Mouse (Mus musculus) thymus, adult 2 months (tissue): ENCODE results near the gene Zfand6.

Experiments
- CTCF ChIP-seq: fragments of 200-500 bp; IDR thresholded peaks from 2 replicates; pipeline ENCODE4 v1.5.1; 2012; ENCODE audit warnings: mild to moderate bottlenecking, control low read depth, low read length, moderate library complexity, borderline replicate concordance; ENCODE audit not compliant: control insufficient read depth, poor library complexity, insufficient read depth; ENCODE audit errors: extremely low read depth
- POLR2A ChIP-seq: fragments of 200-500 bp; IDR thresholded peaks from 2 replicates; pipeline ENCODE4 v1.6.1; 2012; ENCODE audit warnings: mild to moderate bottlenecking, low read length, control low read depth, moderate library complexity; ENCODE audit not compliant: control insufficient read depth, poor library complexity, insufficient read depth; ENCODE audit errors: extremely low read depth

DNA sequence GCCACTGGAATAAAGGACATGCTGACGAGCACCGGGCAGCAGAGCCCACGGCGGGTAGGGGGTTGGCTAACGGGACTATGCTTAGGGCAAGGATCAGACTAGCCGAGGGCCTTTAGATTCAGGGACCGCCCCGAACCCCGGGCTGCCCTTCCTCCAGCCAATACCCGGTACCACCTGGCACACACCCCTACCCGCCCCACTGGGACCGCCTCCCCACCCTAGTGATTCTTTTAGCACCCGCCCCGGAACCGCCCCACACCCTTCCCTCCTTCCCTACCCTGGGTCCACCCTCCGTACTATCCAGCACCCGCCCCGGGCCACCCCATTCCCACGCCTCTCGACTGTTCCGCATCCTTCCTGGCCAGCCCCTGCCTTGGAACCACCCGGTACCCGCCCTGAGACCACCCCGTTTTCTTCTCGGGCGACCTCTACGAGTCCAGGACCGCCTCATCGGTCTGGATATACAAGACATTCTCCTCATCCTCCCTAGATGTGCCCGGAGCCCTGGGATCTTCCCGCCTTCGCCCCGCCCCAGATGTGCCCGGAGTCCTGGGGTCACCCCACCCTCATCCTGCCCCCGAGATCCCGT is 84.0 kb downstream of the Zfand6 start:
- TF ChIP-seq POLR2A (no peak), CTCF (no peak)
